ENCODE assay signal across 11 mouse cellular contexts in genomic region chr15:80071951-80072437, GRCm38 (mm10). TPM values are rescaled to one million over a fixed set of nuclear protein-coding genes. Genes with fewer than 3 reads are reported as not detected.
A peak's percentile ranks its signal among the peaks of the same experiment; 100 is the strongest.
DNase-seq lines count a peak whose midpoint lies in the region; ATAC-seq lines count a peak whose summit lies in the region.
"Had no signal": no experiment of that assay in that cellular context is flagged by ENCODE, and none has a peak within 500 bp of the region (broad histone marks: within the 10 kb centered on the region; RNA-seq: fewer than 3 reads in every experiment).

No protein-coding gene starts in this region.

- H3K4me1 ChIP-seq in embryonic facial prominence, embryonic 13.5 days = peaks cover 20% of the 10 kb centered on the region
- peaks cover 25% of the 10 kb centered on the region for H3K4me1 ChIP-seq in embryonic facial prominence, embryonic 10.5 days
- peaks cover 9% of the 10 kb centered on the region for H3K4me1 ChIP-seq in liver, embryonic 11.5 days (replicated peaks; ENCODE audit: control insufficient read depth, insufficient read depth, low read length)
- peaks cover 19% of the 10 kb centered on the region for H3K4me1 ChIP-seq in brown adipose tissue, adult 24 weeks (ENCODE audit: control insufficient read depth, insufficient read depth, insufficient read length, low read length)
- H3K4me1 ChIP-seq in liver, embryonic 15.5 days (replicated peaks) = peaks cover 40% of the 10 kb centered on the region
- H3K4me1 ChIP-seq in forebrain, embryonic 14.5 days (ENCODE audit: control insufficient read depth, insufficient read depth, low read length) = no peaks in the 10 kb centered on the region
- no peaks in the 10 kb centered on the region for H3K4me1 ChIP-seq in forebrain, embryonic 13.5 days

- no peak overlapping the region for H3K27ac ChIP-seq in embryonic facial prominence, embryonic 13.5 days
- no peak overlapping the region for H3K27ac ChIP-seq in embryonic facial prominence, embryonic 10.5 days (replicated peaks)
- H3K27ac ChIP-seq in liver, embryonic 11.5 days (ENCODE audit: low read depth, low read length) = no peak overlapping the region
- H3K27ac ChIP-seq in brown adipose tissue, adult 24 weeks (replicated peaks; ENCODE audit: low read depth, low read length) = peak overlapping the region; percentile 71
- peak overlapping the region; percentile 29; the same call in 1 of the 2 replicates for H3K27ac ChIP-seq in liver, embryonic 15.5 days (replicated peaks)
- no peak overlapping the region for H3K27ac ChIP-seq in forebrain, embryonic 14.5 days (ENCODE audit: low read depth, low read length)
- H3K27ac ChIP-seq in forebrain, embryonic 13.5 days = no peak overlapping the region
- H3K27ac ChIP-seq: midbrain, embryonic 12.5 days had no signal

- H3K9ac ChIP-seq in embryonic facial prominence, embryonic 13.5 days = 0 out of 2 replicates have a peak overlapping the region, but pooled peaks have one; percentile 27
- H3K9ac ChIP-seq in liver, embryonic 11.5 days (ENCODE audit: low read depth, low read length) = no peak overlapping the region
- no peak overlapping the region for H3K9ac ChIP-seq in liver, embryonic 15.5 days
- no peak overlapping the region for H3K9ac ChIP-seq in forebrain, embryonic 14.5 days (ENCODE audit: low read length)
- no peak overlapping the region for H3K9ac ChIP-seq in forebrain, embryonic 13.5 days
- H3K9ac ChIP-seq: midbrain, embryonic 12.5 days had no signal

- 37% methylated on average over 9 of the region's 9 CpGs for WGBS in embryonic facial prominence, embryonic 13.5 days
- WGBS in embryonic facial prominence, embryonic 10.5 days = 46% methylated on average over 9 of the region's 9 CpGs
- WGBS in liver, embryonic 11.5 days = 37% methylated on average over 9 of the region's 9 CpGs
- WGBS in liver, embryonic 15.5 days (ENCODE audit: insufficient replicate concordance) = 12% methylated on average over 9 of the region's 9 CpGs
- 40% methylated on average over 9 of the region's 9 CpGs for whole genome bisulfite sequencing in forebrain, embryonic 14.5 days
- WGBS in forebrain, embryonic 13.5 days = 50% methylated on average over 9 of the region's 9 CpGs

- no peaks in the 10 kb centered on the region for H3K9me3 ChIP-seq in embryonic facial prominence, embryonic 13.5 days
- H3K9me3 ChIP-seq in embryonic facial prominence, embryonic 10.5 days = no peaks in the 10 kb centered on the region
- no peaks in the 10 kb centered on the region for H3K9me3 ChIP-seq in liver, embryonic 11.5 days (ENCODE audit: control insufficient read depth, low read length)
- H3K9me3 ChIP-seq in liver, embryonic 15.5 days (replicated peaks) = no peaks in the 10 kb centered on the region
- no peaks in the 10 kb centered on the region for H3K9me3 ChIP-seq in forebrain, embryonic 14.5 days (replicated peaks; ENCODE audit: control insufficient read depth, low read length)
- no peaks in the 10 kb centered on the region for H3K9me3 ChIP-seq in forebrain, embryonic 13.5 days (replicated peaks)
- H3K9me3 ChIP-seq: midbrain, embryonic 12.5 days had no signal

- peaks cover 6% of the 10 kb centered on the region for H3K36me3 ChIP-seq in embryonic facial prominence, embryonic 13.5 days
- H3K36me3 ChIP-seq in embryonic facial prominence, embryonic 10.5 days (replicated peaks) = peaks cover 8% of the 10 kb centered on the region
- no peaks in the 10 kb centered on the region for H3K36me3 ChIP-seq in liver, embryonic 11.5 days (ENCODE audit: control insufficient read depth, insufficient read depth, low read length)
- peaks cover 9% of the 10 kb centered on the region for H3K36me3 ChIP-seq in liver, embryonic 15.5 days (replicated peaks)
- H3K36me3 ChIP-seq in forebrain, embryonic 14.5 days (ENCODE audit: control insufficient read depth, insufficient read depth, low read length) = peaks cover 9% of the 10 kb centered on the region
- peaks cover 11% of the 10 kb centered on the region for H3K36me3 ChIP-seq in forebrain, embryonic 13.5 days (ENCODE audit: poor library complexity, severe bottlenecking)

- DNase-seq in embryonic facial prominence, embryonic 10.5 days (ENCODE audit: low spot score) = no peak
- no peak for DNase-seq in liver, embryonic 11.5 days (ENCODE audit: low spot score)
- no peak for DNase-seq in liver
- DNase-seq in forebrain, embryonic 14.5 days (ENCODE audit: low spot score) = no peak
- DNase-seq: B cell, adult 2 months; thymus, adult 2 months had no signal

- H3K4me2 ChIP-seq in embryonic facial prominence, embryonic 13.5 days = no peak overlapping the region
- peak overlapping the region; percentile 4; the same call in 1 of the 2 replicates for H3K4me2 ChIP-seq in liver, embryonic 11.5 days
- no peak overlapping the region; the same call in 1 of the 2 replicates for H3K4me2 ChIP-seq in liver, embryonic 15.5 days
- no peak overlapping the region for H3K4me2 ChIP-seq in forebrain, embryonic 14.5 days (ENCODE audit: low read length)
- no peak overlapping the region for H3K4me2 ChIP-seq in forebrain, embryonic 13.5 days
- H3K4me2 ChIP-seq: midbrain, embryonic 12.5 days had no signal

- H3K4me3 ChIP-seq in embryonic facial prominence, embryonic 13.5 days = no peak overlapping the region
- H3K4me3 ChIP-seq in embryonic facial prominence, embryonic 10.5 days = no peak overlapping the region
- H3K4me3 ChIP-seq in liver, embryonic 11.5 days (ENCODE audit: low read depth, low read length) = no peak overlapping the region
- peak overlapping the region; percentile 12; the same call in 1 of the 2 replicates for H3K4me3 ChIP-seq in brown adipose tissue, adult 24 weeks (ENCODE audit: insufficient read depth, low read depth, low read length)
- no peak overlapping the region for H3K4me3 ChIP-seq in liver, embryonic 15.5 days (replicated peaks)
- H3K4me3 ChIP-seq in forebrain, embryonic 14.5 days (ENCODE audit: low read depth, low read length) = no peak overlapping the region
- no peak overlapping the region for H3K4me3 ChIP-seq in forebrain, embryonic 13.5 days
- H3K4me3 ChIP-seq: midbrain, embryonic 12.5 days had no signal

- ATAC-seq in embryonic facial prominence, embryonic 13.5 days (ENCODE audit: insufficient number of reproducible peaks, insufficient read depth, low FRiP score, low TSS enrichment, low read depth) = no peak
- no peak for ATAC-seq in liver, embryonic 11.5 days (replicated peaks; ENCODE audit: low FRiP score)
- ATAC-seq in liver, embryonic 15.5 days (ENCODE audit: insufficient read depth) = no peak
- ATAC-seq in forebrain, embryonic 14.5 days = no peak
- ATAC-seq in forebrain, embryonic 13.5 days = no peak

- H3K27me3 ChIP-seq in embryonic facial prominence, embryonic 13.5 days = no peaks in the 10 kb centered on the region
- H3K27me3 ChIP-seq in embryonic facial prominence, embryonic 10.5 days (replicated peaks; ENCODE audit: low read depth, poor library complexity, severe bottlenecking) = no peaks in the 10 kb centered on the region
- H3K27me3 ChIP-seq in liver, embryonic 11.5 days (replicated peaks; ENCODE audit: control insufficient read depth, insufficient read depth, low read length) = no peaks in the 10 kb centered on the region
- H3K27me3 ChIP-seq in liver, embryonic 15.5 days = peaks cover 14% of the 10 kb centered on the region
- no peaks in the 10 kb centered on the region for H3K27me3 ChIP-seq in forebrain, embryonic 14.5 days (replicated peaks; ENCODE audit: control insufficient read depth, insufficient read depth, low read length)
- H3K27me3 ChIP-seq in forebrain, embryonic 13.5 days = 0 out of 2 replicates have a peak, but pooled peaks cover 4% of the 10 kb centered on the region

RNA-seq across cellular contexts. Expression of gene Syngr1, which starts 19.1 kb away (rescaled TPM):
- 7.0 and 8.7 TPM in 2 replicates for polyA plus RNA-seq in embryonic facial prominence, embryonic 13.5 days (2015; fragmentation: Nextera tagmentation; extraction: Ambion mirVana)
- 5.9 and 7.0 TPM in 2 replicates for polyA plus RNA-seq in embryonic facial prominence, embryonic 10.5 days (2016; fragmentation: Nextera tagmentation; extraction: Ambion mirVana)
- polyA plus RNA-seq in liver, embryonic 11.5 days (2014; fragmentation: Nextera tagmentation; extraction: Ambion mirVana) = 32.2 and 38.6 TPM in 2 replicates
- 47.9 and 62.7 TPM in 2 replicates for polyA plus RNA-seq in brown adipose tissue, adult 24 weeks (2012; ENCODE audit: insufficient read depth, insufficient read length, missing spikeins)
- polyA plus RNA-seq in liver, embryonic 15.5 days (2015; fragmentation: Nextera tagmentation; extraction: Ambion mirVana) = 12.7 and 13.0 TPM in 2 replicates
- 28.8 and 30.1 TPM in 2 replicates for polyA plus RNA-seq in forebrain, embryonic 14.5 days (2014; fragmentation: Nextera tagmentation; extraction: Ambion mirVana)
- 21.5 and 22.8 TPM in 2 replicates for polyA plus RNA-seq in forebrain, embryonic 13.5 days (2015; fragmentation: Nextera tagmentation; extraction: Ambion mirVana)

RNA-seq across cellular contexts. Expression of gene Rpl3, which starts 19.7 kb away (rescaled TPM):
- 1,097 and 1,210 TPM in 2 replicates for polyA plus RNA-seq in embryonic facial prominence, embryonic 13.5 days (2015; fragmentation: Nextera tagmentation; extraction: Ambion mirVana)
- polyA plus RNA-seq in embryonic facial prominence, embryonic 10.5 days (2016; fragmentation: Nextera tagmentation; extraction: Ambion mirVana) = 1,034 and 1,049 TPM in 2 replicates
- polyA plus RNA-seq in liver, embryonic 11.5 days (2014; fragmentation: Nextera tagmentation; extraction: Ambion mirVana) = 1,449 and 1,469 TPM in 2 replicates
- polyA plus RNA-seq in brown adipose tissue, adult 24 weeks (2012; ENCODE audit: insufficient read depth, insufficient read length, missing spikeins) = 424 and 522 TPM in 2 replicates
- polyA plus RNA-seq in liver, embryonic 15.5 days (2015; fragmentation: Nextera tagmentation; extraction: Ambion mirVana) = 539 and 552 TPM in 2 replicates
- 768 and 902 TPM in 2 replicates for polyA plus RNA-seq in forebrain, embryonic 14.5 days (2014; fragmentation: Nextera tagmentation; extraction: Ambion mirVana)
- polyA plus RNA-seq in forebrain, embryonic 13.5 days (2015; fragmentation: Nextera tagmentation; extraction: Ambion mirVana) = 733 and 735 TPM in 2 replicates

RNA-seq across cellular contexts. Expression of gene Pdgfb, which starts 57.2 kb away (rescaled TPM):
- polyA plus RNA-seq in embryonic facial prominence, embryonic 13.5 days (2015; fragmentation: Nextera tagmentation; extraction: Ambion mirVana) = 2.2 and 2.9 TPM in 2 replicates
- polyA plus RNA-seq in embryonic facial prominence, embryonic 10.5 days (2016; fragmentation: Nextera tagmentation; extraction: Ambion mirVana) = 1.4 and 1.6 TPM in 2 replicates
- 2.4 and 2.7 TPM in 2 replicates for polyA plus RNA-seq in liver, embryonic 11.5 days (2014; fragmentation: Nextera tagmentation; extraction: Ambion mirVana)
- polyA plus RNA-seq in brown adipose tissue, adult 24 weeks (2012; ENCODE audit: insufficient read depth, insufficient read length, missing spikeins) = 9.8 and 13.0 TPM in 2 replicates
- polyA plus RNA-seq in liver, embryonic 15.5 days (2015; fragmentation: Nextera tagmentation; extraction: Ambion mirVana) = 0.51 and 0.67 TPM in 2 replicates
- polyA plus RNA-seq in forebrain, embryonic 14.5 days (2014; fragmentation: Nextera tagmentation; extraction: Ambion mirVana) = 2.7 and 3.4 TPM in 2 replicates
- polyA plus RNA-seq in forebrain, embryonic 13.5 days (2015; fragmentation: Nextera tagmentation; extraction: Ambion mirVana) = 1.9 and 2.1 TPM in 2 replicates

Comparison
In these comparisons a context has a peak if more than half of its experiments do, and no peak if none do; other contexts are left out.
1. H3K27ac ChIP-seq: peak in brown adipose tissue, adult 24 weeks (single experiment) and liver, embryonic 15.5 days (single experiment); none in embryonic facial prominence, embryonic 13.5 days (single experiment), embryonic facial prominence, embryonic 10.5 days (single experiment), liver, embryonic 11.5 days (single experiment), forebrain, embryonic 14.5 days (single experiment) and forebrain, embryonic 13.5 days (single experiment).